Mouse (Mus musculus): ENCODE measurements around the gene Syn3. TPM values are rescaled to one million over a fixed set of nuclear protein-coding genes. Genes with fewer than 3 reads are reported as not detected.

Gene Syn3
- total and polyA plus RNA-seq, 2 experiments from 2014 or later = 22.0 to 67.0 TPM

DNA sequence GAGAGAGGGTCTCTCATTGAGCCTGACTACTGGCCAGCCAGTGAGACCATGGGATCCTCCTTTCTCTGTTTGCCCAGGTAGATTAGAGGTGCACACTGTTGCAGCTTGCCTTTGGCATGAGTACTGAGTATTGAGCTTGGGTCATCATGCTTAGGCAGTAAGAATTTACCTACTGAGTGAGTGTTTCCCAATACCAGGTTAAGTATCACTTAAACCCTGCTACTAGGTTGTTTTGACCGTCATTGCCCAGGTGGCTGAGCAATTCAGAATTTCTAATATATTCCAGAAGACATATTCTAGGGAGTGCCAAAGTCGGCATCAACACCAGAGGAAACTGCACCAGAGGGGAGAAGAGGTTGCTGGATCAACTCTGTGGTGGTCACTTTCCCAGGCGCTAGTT is 273.2 kb downstream of the Syn3 start:
- H3K4me2 ChIP-seq (ENCODE audit: low read depth, low read length, poor library complexity, severe bottlenecking) = no peak overlapping the region
- 92% methylated on average over 3 of the region's 3 CpGs for WGBS
- no peaks in the 10 kb centered on the region for H3K36me3 ChIP-seq (ENCODE audit: insufficient read depth, low read length)
- H3K27me3 ChIP-seq (ENCODE audit: insufficient read depth, low read length) = no peaks in the 10 kb centered on the region
- H3K27ac ChIP-seq (ENCODE audit: low read depth, low read length) = no peak overlapping the region
- H3K9ac ChIP-seq (replicated peaks; ENCODE audit: low read length, poor library complexity, severe bottlenecking) = no peak overlapping the region
- H3K4me3 ChIP-seq (ENCODE audit: low read depth, low read length) = no peak overlapping the region
- H3K9me3 ChIP-seq (ENCODE audit: low read length) = no peaks in the 10 kb centered on the region
- H3K4me1 ChIP-seq (ENCODE audit: insufficient read depth, low read length) = no peaks in the 10 kb centered on the region
- TF ChIP-seq CTCF (IDR thresholded peaks at IDR 0.05) = no peak
- no peak for ATAC-seq (ENCODE audit: low FRiP score)
- DNase-seq (ENCODE audit: low spot score) = no peak

DNA sequence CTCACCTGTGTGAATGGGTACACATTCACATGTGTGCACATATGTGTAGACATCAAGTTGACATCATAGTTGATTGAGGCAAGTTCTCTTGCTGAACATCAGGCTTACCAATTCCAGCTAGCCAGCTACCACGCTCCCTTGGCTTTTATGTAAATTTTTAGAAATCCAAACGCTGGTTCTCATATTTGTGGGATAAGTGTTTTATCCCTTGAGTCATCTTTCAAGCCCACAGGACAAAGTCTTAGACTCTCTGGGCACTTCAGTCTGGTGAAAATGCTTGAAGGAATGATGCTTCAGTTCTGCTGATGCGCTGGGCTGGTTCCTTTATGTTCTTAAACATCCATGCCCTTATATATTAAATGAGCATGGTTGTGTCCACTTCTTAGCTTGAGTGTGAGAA is 279.7 kb downstream of the Syn3 start:
- no peak overlapping the region for H3K27ac ChIP-seq (ENCODE audit: low read depth, low read length)

DNA sequence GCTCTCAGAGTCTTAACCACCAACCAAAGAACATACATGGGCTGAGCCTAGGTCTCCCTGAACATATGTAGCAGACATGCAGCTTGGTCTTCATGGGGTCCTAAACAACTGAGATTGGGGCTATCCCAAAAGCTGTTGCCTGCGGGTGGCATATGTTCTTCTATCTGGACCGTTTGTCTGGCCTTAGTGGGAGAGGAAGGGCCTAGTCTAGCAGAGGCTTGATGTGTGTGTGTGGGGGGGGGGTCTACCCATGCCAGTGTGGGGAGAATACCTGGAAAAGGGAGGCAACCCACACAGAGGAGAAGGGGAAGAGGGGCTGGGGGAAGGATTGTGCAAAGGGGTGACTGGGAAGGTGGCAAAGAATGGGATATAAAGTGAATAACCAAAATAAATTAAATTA is 281.9 kb downstream of the Syn3 start:
- 97% methylated on average over 2 of the region's 2 CpGs for WGBS
- H3K9ac ChIP-seq (replicated peaks; ENCODE audit: low read length, poor library complexity, severe bottlenecking) = no peak overlapping the region
- DNase-seq (ENCODE audit: low spot score) (no peak), ATAC-seq (ENCODE audit: low FRiP score) (no peak)
- H3K9me3 ChIP-seq (ENCODE audit: low read length) = no peaks in the 10 kb centered on the region
- H3K4me1 ChIP-seq (ENCODE audit: insufficient read depth, low read length) = no peaks in the 10 kb centered on the region
- TF ChIP-seq CTCF (IDR thresholded peaks at IDR 0.05) = no peak
- H3K36me3 ChIP-seq (ENCODE audit: insufficient read depth, low read length) = no peaks in the 10 kb centered on the region
- no peaks in the 10 kb centered on the region for H3K27me3 ChIP-seq (ENCODE audit: insufficient read depth, low read length)
- H3K27ac ChIP-seq (ENCODE audit: low read depth, low read length) = no peak overlapping the region
- no peak overlapping the region for H3K4me2 ChIP-seq (ENCODE audit: low read depth, low read length, poor library complexity, severe bottlenecking)
- H3K4me3 ChIP-seq (ENCODE audit: low read depth, low read length) = no peak overlapping the region

More for the DNA sequence above, 279.7 kb downstream of the Syn3 start:
- Histone ChIP-seq H3K4me3 (ENCODE audit: low read depth, low read length) (no peak overlapping the region), H3K36me3 (ENCODE audit: insufficient read depth, low read length) (no peaks in the 10 kb centered on the region), H3K27me3 (ENCODE audit: insufficient read depth, low read length) (no peaks in the 10 kb centered on the region), H3K4me2 (ENCODE audit: low read depth, low read length, poor library complexity, severe bottlenecking) (no peak overlapping the region), H3K4me1 (ENCODE audit: insufficient read depth, low read length) (no peaks in the 10 kb centered on the region), H3K9ac (replicated peaks; ENCODE audit: low read length, poor library complexity, severe bottlenecking) (no peak overlapping the region), H3K9me3 (ENCODE audit: low read length) (no peaks in the 10 kb centered on the region)
- no peak for TF ChIP-seq CTCF (IDR thresholded peaks at IDR 0.05)
- no peak for ATAC-seq (ENCODE audit: low FRiP score)
- 94% methylated on average over 3 of the region's 3 CpGs for WGBS
- no peak for DNase-seq (ENCODE audit: low spot score)

DNA sequence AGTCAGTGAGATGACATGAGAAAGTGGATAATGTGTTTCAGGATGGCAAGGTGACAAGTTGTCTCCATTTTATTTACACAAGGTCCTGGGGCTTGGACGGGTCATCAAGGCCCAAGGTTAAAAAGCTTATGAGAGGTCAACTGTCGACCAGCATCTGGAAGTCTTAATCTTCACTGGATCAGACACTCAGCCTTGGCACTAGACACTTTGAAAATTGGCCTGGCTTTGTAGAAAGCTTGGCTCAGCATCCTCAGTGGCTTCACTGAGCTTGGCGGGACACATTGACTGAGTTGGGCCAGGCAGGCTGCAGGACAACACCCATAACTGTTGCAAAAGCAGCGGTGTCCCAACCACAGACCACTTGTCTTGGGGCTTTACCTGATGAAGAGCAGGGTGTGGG is 286.6 kb downstream of the Syn3 start:
- H3K4me1 ChIP-seq (ENCODE audit: insufficient read depth, low read length) = no peaks in the 10 kb centered on the region
- H3K36me3 ChIP-seq (ENCODE audit: insufficient read depth, low read length) = no peaks in the 10 kb centered on the region
- DNase-seq (ENCODE audit: low spot score) = no peak
- ATAC-seq (ENCODE audit: low FRiP score) = no peak
- WGBS = 88% methylated on average over 4 of the region's 4 CpGs
- no peaks in the 10 kb centered on the region for H3K9me3 ChIP-seq (ENCODE audit: low read length)
- H3K4me2 ChIP-seq (ENCODE audit: low read depth, low read length, poor library complexity, severe bottlenecking) = no peak overlapping the region
- no peak overlapping the region for H3K4me3 ChIP-seq (ENCODE audit: low read depth, low read length)
- H3K27me3 ChIP-seq (ENCODE audit: insufficient read depth, low read length) = no peaks in the 10 kb centered on the region
- H3K9ac ChIP-seq (replicated peaks; ENCODE audit: low read length, poor library complexity, severe bottlenecking) = no peak overlapping the region
- H3K27ac ChIP-seq (ENCODE audit: low read depth, low read length) = no peak overlapping the region
- no peak for TF ChIP-seq CTCF (IDR thresholded peaks at IDR 0.05)

DNA sequence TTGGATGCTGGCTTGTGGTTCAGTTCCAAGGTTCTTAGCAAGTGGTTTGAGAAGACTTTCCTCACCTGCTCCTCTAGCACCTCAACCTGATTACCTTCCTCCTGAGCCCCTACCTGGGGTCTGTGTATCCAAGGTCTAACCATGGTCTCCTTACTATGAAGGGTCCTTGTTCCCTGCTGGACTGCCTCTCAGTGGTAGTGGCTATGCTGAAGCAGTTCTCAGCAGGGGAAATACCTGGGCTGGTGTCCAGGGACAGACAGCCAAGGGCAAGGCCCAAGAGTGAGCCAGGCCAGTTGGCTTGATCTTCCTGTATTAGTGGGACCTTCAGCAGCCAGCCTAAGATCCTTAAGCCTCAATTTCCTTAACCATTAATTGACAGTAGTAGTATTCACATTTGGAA is 294.8 kb downstream of the Syn3 start:
- no peak for ATAC-seq (ENCODE audit: low FRiP score)
- no peak overlapping the region for H3K4me3 ChIP-seq (ENCODE audit: low read depth, low read length)
- TF ChIP-seq CTCF (IDR thresholded peaks at IDR 0.05) = no peak
- H3K4me1 ChIP-seq (ENCODE audit: insufficient read depth, low read length) = no peaks in the 10 kb centered on the region
- H3K36me3 ChIP-seq (ENCODE audit: insufficient read depth, low read length) = no peaks in the 10 kb centered on the region
- no peak overlapping the region for H3K4me2 ChIP-seq (ENCODE audit: low read depth, low read length, poor library complexity, severe bottlenecking)
- no peaks in the 10 kb centered on the region for H3K9me3 ChIP-seq (ENCODE audit: low read length)
- no peak overlapping the region for H3K27ac ChIP-seq (ENCODE audit: low read depth, low read length)
- no peaks in the 10 kb centered on the region for H3K27me3 ChIP-seq (ENCODE audit: insufficient read depth, low read length)
- no peak overlapping the region for H3K9ac ChIP-seq (replicated peaks; ENCODE audit: low read length, poor library complexity, severe bottlenecking)
- DNase-seq (ENCODE audit: low spot score) = no peak

DNA sequence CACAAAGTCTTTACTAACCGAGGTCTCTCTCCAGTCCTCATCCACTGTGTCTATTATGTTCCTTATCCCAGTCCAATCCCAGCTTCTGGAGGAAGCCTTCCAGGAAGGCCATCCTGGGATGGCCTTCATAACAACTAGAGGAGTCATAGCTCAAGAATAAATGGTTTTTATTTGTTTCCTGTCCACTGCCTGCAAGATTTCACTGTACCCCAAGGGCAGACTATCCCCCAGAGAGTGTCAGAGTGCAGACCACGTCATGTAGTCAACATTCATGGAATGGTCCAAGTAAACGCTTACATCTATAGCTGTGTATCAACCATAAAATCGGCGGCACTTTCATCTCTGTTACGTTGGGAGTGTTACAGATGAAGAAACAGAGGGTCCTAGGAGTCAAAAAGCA is 295.5 kb downstream of the Syn3 start:
- no peak for DNase-seq (ENCODE audit: low spot score)
- H3K4me3 ChIP-seq (ENCODE audit: low read depth, low read length) = no peak overlapping the region
- no peak overlapping the region for H3K9ac ChIP-seq (replicated peaks; ENCODE audit: low read length, poor library complexity, severe bottlenecking)
- H3K9me3 ChIP-seq (ENCODE audit: low read length) = no peaks in the 10 kb centered on the region
- no peak overlapping the region for H3K27ac ChIP-seq (ENCODE audit: low read depth, low read length)
- no peaks in the 10 kb centered on the region for H3K36me3 ChIP-seq (ENCODE audit: insufficient read depth, low read length)
- ATAC-seq (ENCODE audit: low FRiP score) = no peak
- no peaks in the 10 kb centered on the region for H3K27me3 ChIP-seq (ENCODE audit: insufficient read depth, low read length)
- H3K4me1 ChIP-seq (ENCODE audit: insufficient read depth, low read length) = no peaks in the 10 kb centered on the region
- WGBS = 89% methylated on average over 6 of the region's 6 CpGs
- TF ChIP-seq CTCF (IDR thresholded peaks at IDR 0.05) = no peak
- no peak overlapping the region for H3K4me2 ChIP-seq (ENCODE audit: low read depth, low read length, poor library complexity, severe bottlenecking)

DNA sequence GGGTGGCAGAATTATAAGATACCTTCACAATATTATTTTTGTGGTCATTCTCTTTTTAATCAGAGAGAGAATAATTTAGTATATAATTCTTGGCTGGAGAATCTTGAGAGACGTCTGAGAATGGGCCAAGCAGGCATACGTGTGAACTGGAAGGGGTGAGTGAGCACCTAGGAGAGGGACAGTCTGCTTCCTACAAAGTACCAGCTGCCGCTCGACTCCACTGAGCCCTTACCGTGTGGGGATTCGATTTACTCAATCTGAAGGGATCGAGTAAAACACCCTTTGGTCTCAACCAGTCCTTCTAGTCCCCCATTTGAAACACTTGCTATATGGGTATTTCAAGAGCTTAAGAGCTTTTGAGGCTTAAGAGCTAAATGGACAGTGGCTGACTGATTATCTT is 296.9 kb downstream of the Syn3 start:
- H3K27me3 ChIP-seq (ENCODE audit: insufficient read depth, low read length) = no peaks in the 10 kb centered on the region
- H3K4me1 ChIP-seq (ENCODE audit: insufficient read depth, low read length) = no peaks in the 10 kb centered on the region
- no peaks in the 10 kb centered on the region for H3K9me3 ChIP-seq (ENCODE audit: low read length)
- no peak overlapping the region for H3K27ac ChIP-seq (ENCODE audit: low read depth, low read length)
- H3K4me3 ChIP-seq (ENCODE audit: low read depth, low read length) = no peak overlapping the region
- no peaks in the 10 kb centered on the region for H3K36me3 ChIP-seq (ENCODE audit: insufficient read depth, low read length)
- ATAC-seq (ENCODE audit: low FRiP score) (no peak), DNase-seq (ENCODE audit: low spot score) (no peak)
- no peak for TF ChIP-seq CTCF (IDR thresholded peaks at IDR 0.05)
- no peak overlapping the region for H3K9ac ChIP-seq (replicated peaks; ENCODE audit: low read length, poor library complexity, severe bottlenecking)
- H3K4me2 ChIP-seq (ENCODE audit: low read depth, low read length, poor library complexity, severe bottlenecking) = no peak overlapping the region
- 85% methylated on average over 7 of the region's 7 CpGs for WGBS
